Mouse (Mus musculus) lung, embryonic 15.5 days (tissue): ENCODE data around the gene Nf2. TPM values are rescaled to one million over a fixed set of nuclear protein-coding genes. Genes with fewer than 3 reads are reported as not detected.

ENCODE experiments used
- ATAC-seq: fragments of 200-750 bp; cut with Nextera tagmentation; 2 replicates; pipeline ENCODE4 v1.8.0; 2017; ENCODE audit warnings: moderate number of reproducible peaks, borderline replicate concordance; ENCODE audit not compliant: low FRiP score, low TSS enrichment; ENCODE audit errors: extremely low read depth
- H3K27ac ChIP-seq: fragments of 300-500 bp; sonication (generic); 2 replicates; pipeline ENCODE4 v1.5.1; 2015; ENCODE audit warnings: moderate library complexity, mild to moderate bottlenecking, inconsistent platforms
- H3K27me3 ChIP-seq: fragments of 300-500 bp; sonication (generic); 2 replicates; pipeline ENCODE4 v1.6.1; 2015; ENCODE audit warnings: inconsistent platforms
- H3K36me3 ChIP-seq: fragments of 300-500 bp; sonication (generic); 2 replicates; pipeline ENCODE4 v1.6.1; 2015; ENCODE audit warnings: inconsistent platforms
- H3K4me1 ChIP-seq: fragments of 300-500 bp; sonication (generic); 2 replicates; pipeline ENCODE4 v1.6.1; 2015; ENCODE audit warnings: inconsistent platforms
- H3K4me2 ChIP-seq: fragments of 300-500 bp; sonication (generic); 2 replicates; pipeline ENCODE4 v1.6.1; 2015; ENCODE audit warnings: inconsistent platforms, mild to moderate bottlenecking, moderate library complexity
- H3K4me3 ChIP-seq: fragments of 300-500 bp; sonication (generic); 2 replicates; pipeline ENCODE4 v1.5.1; 2015; ENCODE audit warnings: mild to moderate bottlenecking, inconsistent platforms
- H3K9ac ChIP-seq: fragments of 300-500 bp; sonication (generic); 2 replicates; pipeline ENCODE4 v1.6.1; 2015; ENCODE audit warnings: inconsistent platforms
- H3K9me3 ChIP-seq: fragments of 300-500 bp; sonication (generic); 2 replicates; pipeline ENCODE4 v1.6.1; 2016; ENCODE audit warnings: inconsistent platforms
- WGBS: fragments of 180-500 bp; shearing (Covaris S2); methylation state at CpG from one replicate; pipeline ENCODE4 v1.1.7; 2015; 5-methylcytosine and 5-hydroxymethylcytosine counted together
- polyA plus RNA-seq: library from polyadenylated mRNA; unstranded; fragments of >200 nt; fragmentation: Nextera tagmentation; extraction: Ambion mirVana; gene quantifications from 2 replicates; pipeline ENCODE4 v1.2.1, GENCODE M21; 2015

Nf2 gene
- polyA plus RNA-seq: 44.3 and 46.3 TPM in 2 replicates

DNA sequence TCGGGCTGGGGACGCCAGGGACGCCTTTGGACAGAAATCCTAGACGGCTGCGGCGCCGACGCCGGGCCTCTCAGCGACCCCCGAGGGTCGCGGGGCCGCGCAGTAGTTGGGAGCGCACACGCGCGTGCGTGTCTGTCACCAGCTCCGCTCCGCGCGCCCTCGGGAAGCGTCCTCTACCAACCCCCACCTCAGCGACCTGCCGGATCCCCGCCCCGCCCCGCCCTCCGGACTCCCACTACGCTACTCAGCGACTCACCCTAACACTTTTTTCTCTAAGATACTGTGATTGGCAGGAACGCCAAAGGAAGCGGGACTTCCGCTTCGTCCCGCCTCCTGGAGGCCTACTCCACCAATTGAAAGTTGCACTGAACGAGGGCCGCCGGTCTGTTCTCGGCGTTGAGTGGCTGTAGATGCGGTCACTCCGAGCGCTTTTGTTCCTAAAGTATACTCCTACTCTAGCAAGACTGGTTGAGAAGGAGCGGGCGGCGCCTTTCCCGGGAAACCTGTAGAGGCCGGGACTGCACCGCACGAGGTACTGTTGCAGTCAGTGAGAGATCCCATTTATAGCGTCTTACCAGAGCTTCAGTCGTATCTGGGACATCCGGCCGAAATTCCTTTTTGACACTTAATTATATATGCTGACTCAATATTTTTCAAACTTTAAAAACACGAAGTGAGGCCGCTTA is at the start of gene Nf2:
Gene Nf2 (minus strand): TSS at position 279 of the 686 bp plus-strand sequence.
- peak; percentile 99 for ATAC-seq
- H3K4me3 ChIP-seq: peak within 1 kb of the TSS; percentile 100
- H3K9me3 ChIP-seq: no peaks in the 10 kb centered on the region
- peak within 1 kb of the TSS; percentile 80 for H3K27ac ChIP-seq
- peak within 1 kb of the TSS; percentile 96 for H3K9ac ChIP-seq
- peak within 1 kb of the TSS; percentile 72 for H3K4me2 ChIP-seq
- H3K27me3 ChIP-seq: no peaks in the 10 kb centered on the region
- H3K36me3 ChIP-seq: no peaks in the 10 kb centered on the region
- H3K4me1 ChIP-seq: peaks cover 10% of the 10 kb centered on the region; the same call in 1 of the 2 replicates
- under 1% methylated on average over 60 of the region's 60 CpGs for WGBS

DNA sequence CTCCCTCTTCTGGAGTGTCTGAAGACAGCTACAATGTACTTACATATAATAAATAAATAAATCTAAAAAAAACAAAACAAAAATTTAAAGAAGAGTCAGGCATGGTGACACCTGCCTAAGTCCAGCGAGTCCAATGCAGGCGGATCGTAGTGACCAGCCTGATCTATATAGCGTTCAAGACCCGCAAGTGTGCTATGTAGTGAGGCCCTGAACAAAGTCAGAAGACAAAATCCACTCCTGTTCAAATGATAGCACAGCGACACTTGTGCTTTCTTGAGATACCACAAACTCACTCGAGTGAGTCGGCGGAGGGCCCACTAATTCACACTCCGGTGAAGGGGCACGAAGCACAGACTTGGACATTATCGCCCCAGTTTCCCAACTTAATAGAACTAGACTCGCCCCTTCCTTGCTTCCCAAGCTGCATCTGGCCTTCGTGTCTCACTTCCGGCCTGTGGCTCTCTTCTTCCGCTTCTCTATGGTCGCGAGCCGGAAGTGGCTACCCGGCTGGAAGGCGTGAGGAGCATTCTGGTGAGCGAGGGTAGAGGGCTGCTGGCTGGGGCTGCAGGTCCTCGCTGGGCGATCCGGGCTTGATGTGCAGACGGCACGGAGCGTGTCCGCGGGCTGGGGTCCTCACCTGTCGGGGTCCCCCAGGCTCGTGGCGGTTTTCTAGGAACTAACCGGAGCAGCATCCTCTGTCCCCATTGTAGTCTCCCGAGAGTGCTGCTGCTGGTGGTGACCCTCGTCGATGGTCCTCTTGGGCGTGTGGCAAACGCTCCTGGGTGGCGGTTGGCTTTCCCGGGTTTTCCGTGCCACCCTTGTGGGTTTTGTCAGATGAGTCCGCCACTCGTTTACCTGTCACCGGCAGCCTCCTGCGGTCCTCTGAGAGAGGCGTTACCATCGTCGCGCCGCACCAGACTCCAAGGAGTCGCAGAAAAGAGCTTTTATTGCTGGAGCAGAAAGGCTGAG is 45.8 kb upstream of the Nf2 start, which contains the start of gene Thoc5:
Gene Thoc5 (plus strand): TSS at position 473 of the 969 bp plus-strand sequence.
- Histone ChIP-seq H3K27ac (peak within 1 kb of the TSS; percentile 34; the same call in 1 of the 2 replicates), H3K4me3 (peak within 1 kb of the TSS; percentile 77), H3K4me2 (peak within 1 kb of the TSS; percentile 82), H3K27me3 (no peaks in the 10 kb centered on the region), H3K36me3 (no peaks in the 10 kb centered on the region; the same call in 1 of the 2 replicates), H3K9me3 (no peaks in the 10 kb centered on the region), H3K4me1 (peaks cover 9% of the 10 kb centered on the region), H3K9ac (peak within 1 kb of the TSS; percentile 72)
- WGBS: 2% methylated on average over 52 of the region's 52 CpGs
- ATAC-seq: peak; percentile 87; the same call in 1 of the 2 replicates

DNA sequence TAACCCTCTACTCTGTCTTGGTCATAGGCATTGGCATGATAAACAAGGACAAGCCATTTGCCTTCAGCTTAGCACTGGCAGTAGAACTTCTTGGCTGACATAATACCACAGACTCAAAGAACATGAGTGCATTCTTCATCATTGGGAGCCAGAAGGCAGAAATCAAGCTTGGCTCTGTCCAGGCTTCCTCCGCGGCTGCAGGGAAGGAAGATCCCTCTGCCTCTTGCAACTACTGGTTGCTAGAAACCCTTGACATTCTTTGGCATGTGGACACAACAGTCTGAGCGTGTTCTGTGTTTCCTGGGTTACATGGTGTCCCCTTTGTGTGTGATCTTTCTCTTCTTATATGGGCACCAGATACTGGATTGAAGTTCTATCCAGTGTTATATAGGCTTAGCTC is 37.7 kb upstream of the Nf2 start:
- Histone ChIP-seq H3K4me3 (no peak overlapping the region), H3K4me1 (peaks cover 10% of the 10 kb centered on the region; the same call in 1 of the 2 replicates), H3K27ac (no peak overlapping the region), H3K9me3 (no peaks in the 10 kb centered on the region), H3K36me3 (0 out of 2 replicates have a peak, but pooled peaks cover 3% of the 10 kb centered on the region), H3K9ac (no peak overlapping the region), H3K4me2 (no peak overlapping the region), H3K27me3 (no peaks in the 10 kb centered on the region)
- 87% methylated on average over 3 of the region's 3 CpGs for WGBS
- ATAC-seq: no peak

GRCm38 (mm10) chr11:4885385-4885903 is 36.1 kb upstream of the Nf2 start:
- ATAC-seq: no peak
- Histone ChIP-seq H3K9ac (no peak overlapping the region), H3K4me3 (no peak overlapping the region), H3K9me3 (no peaks in the 10 kb centered on the region), H3K36me3 (0 out of 2 replicates have a peak, but pooled peaks cover 3% of the 10 kb centered on the region), H3K27ac (no peak overlapping the region), H3K4me1 (peaks cover 11% of the 10 kb centered on the region; the same call in 1 of the 2 replicates), H3K4me2 (no peak overlapping the region), H3K27me3 (no peaks in the 10 kb centered on the region)
- 62% methylated on average over 2 of the region's 2 CpGs for WGBS

DNA sequence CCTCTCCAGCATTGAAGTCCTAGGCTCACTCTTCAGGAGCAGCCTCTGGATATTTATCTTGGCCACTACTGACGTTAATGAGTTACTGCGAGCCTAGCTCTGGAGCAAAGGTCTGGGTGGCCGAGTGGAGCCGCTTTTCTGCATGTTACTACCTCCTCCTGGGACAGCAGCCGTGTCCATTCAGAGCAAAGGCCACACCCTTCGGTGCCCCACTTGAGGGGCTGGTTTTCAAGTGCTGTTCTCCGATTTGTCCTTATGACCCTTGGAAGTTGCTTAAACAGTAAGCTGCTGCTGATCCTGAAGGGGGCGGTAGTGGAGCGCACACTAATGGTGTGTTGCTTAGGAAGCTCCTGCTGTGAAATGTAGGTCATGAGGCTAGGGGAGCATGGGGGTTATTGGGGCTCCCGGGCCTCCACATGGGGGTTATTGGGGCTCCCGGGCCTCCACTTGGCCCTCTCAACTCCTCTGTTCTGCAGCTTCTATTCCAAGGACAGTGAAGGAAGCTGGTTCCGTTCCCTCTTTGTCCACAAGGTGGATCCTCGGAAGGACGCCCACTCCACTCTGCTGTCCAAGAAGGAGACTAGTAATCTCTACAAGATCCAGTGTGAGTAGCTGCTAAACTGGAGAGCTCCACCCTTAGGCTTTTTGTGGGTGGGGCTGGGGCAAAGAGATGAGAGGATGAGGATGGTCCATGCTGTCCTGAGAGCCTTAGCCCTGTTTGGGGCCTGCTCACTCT is 33.7 kb upstream of the Nf2 start:
- 39% methylated on average over 14 of the region's 14 CpGs for WGBS
- Histone ChIP-seq H3K27ac (no peak overlapping the region), H3K36me3 (no peaks in the 10 kb centered on the region), H3K4me2 (no peak overlapping the region), H3K4me1 (peaks cover 11% of the 10 kb centered on the region; the same call in 1 of the 2 replicates), H3K9me3 (no peaks in the 10 kb centered on the region), H3K27me3 (no peaks in the 10 kb centered on the region), H3K9ac (no peak overlapping the region), H3K4me3 (no peak overlapping the region)
- ATAC-seq: peak; percentile 49; the same call in 1 of the 2 replicates

GRCm38 (mm10) chr11:4881087-4881486 is 31.8 kb upstream of the Nf2 start:
- no peak for ATAC-seq
- Histone ChIP-seq H3K27ac (no peak overlapping the region), H3K4me1 (peaks cover 11% of the 10 kb centered on the region; the same call in 1 of the 2 replicates), H3K4me2 (no peak overlapping the region), H3K27me3 (no peaks in the 10 kb centered on the region), H3K36me3 (no peaks in the 10 kb centered on the region), H3K4me3 (no peak overlapping the region), H3K9ac (no peak overlapping the region), H3K9me3 (no peaks in the 10 kb centered on the region)
- 70% methylated on average over 4 of the region's 4 CpGs for WGBS

GRCm38 (mm10) chr11:4874551-4874950 is 25.2 kb upstream of the Nf2 start:
- H3K27ac ChIP-seq: no peak overlapping the region
- ATAC-seq: peak; percentile 46; the same call in 1 of the 2 replicates
- H3K9me3 ChIP-seq: no peaks in the 10 kb centered on the region
- H3K9ac ChIP-seq: peak overlapping the region; percentile 41
- H3K4me2 ChIP-seq: peak overlapping the region; percentile 86
- 1% methylated on average over 10 of the region's 10 CpGs for WGBS
- H3K36me3 ChIP-seq: no peaks in the 10 kb centered on the region
- H3K4me1 ChIP-seq: peaks cover 7% of the 10 kb centered on the region
- H3K27me3 ChIP-seq: no peaks in the 10 kb centered on the region
- peak overlapping the region; percentile 65 for H3K4me3 ChIP-seq

DNA sequence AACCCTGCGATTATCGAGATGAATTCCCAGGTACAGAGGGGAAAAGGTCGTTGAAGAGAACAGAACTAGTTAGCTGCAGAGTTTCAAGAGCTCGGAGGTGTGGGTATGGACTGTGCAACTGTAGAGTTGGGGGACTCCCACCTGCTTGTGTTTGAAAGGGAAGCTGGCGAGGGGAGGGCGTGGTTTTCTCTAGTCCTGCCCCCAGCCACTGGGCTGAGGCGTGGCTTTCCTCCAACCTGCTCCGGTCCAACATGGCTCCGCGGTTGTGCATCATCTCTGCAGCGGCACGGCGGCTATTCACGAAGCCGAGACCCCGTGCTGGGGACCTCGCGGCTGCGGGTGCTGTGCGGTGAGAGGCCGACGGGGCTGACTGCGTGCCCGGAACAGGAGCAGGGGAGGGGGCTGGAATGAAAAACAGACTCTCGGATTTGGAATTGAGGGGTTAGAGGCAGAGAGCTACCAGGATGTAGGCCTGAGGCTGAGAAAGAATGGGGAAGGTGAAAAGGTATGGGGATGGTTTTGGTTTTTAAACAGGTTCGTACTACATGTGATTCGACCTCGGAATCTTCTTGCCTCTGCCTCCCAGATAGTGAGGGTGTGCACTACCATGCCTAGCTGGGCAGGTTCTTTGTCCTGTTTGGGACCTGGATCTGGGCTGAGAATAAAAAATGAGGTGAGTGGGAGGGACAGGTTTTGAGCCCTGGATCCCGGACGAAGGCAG is 24.6 kb upstream of the Nf2 start, which contains the start of gene Nipsnap1:
Gene Nipsnap1 (plus strand): TSS at position 197 of the 721 bp plus-strand sequence.
- peak within 1 kb of the TSS; percentile 86 for H3K4me2 ChIP-seq
- WGBS: under 1% methylated on average over 30 of the region's 30 CpGs
- no peaks in the 10 kb centered on the region for H3K36me3 ChIP-seq
- H3K4me1 ChIP-seq: peaks cover 7% of the 10 kb centered on the region
- no peaks in the 10 kb centered on the region for H3K27me3 ChIP-seq
- no peaks in the 10 kb centered on the region for H3K9me3 ChIP-seq
- H3K4me3 ChIP-seq: peak within 1 kb of the TSS; percentile 65
- H3K27ac ChIP-seq: no peak within 1 kb of the TSS
- ATAC-seq: peak; percentile 84; the same call in 1 of the 2 replicates
- peak within 1 kb of the TSS; percentile 41 for H3K9ac ChIP-seq

DNA sequence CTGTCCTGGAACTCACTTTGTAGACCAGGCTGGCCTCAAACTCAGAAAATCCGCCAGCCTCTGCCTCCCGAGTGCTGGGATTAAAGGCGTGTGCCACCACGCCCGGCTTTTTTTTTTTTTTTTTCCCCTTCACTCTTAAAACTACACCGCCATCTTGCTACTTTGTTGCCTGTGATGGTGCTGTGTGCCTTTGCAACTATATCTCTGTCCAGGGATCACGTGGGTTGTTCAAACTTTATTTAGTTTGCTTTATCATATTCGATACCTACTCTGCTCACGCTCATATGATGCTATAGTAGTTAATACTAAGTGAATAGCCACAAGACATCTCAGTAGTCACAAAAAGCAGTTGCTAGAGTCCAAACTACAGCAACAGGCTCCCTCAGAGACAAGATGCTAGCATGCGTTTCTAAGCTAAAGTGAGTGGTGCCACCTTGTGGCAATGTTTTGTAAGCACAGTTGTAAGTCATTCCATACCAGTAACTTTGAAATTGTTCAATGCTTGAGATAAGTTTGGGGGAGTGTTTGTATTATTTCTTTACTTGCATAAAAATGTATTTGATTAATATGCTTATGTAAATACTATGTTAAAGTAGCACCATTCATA is 16.4 kb upstream of the Nf2 start:
- no peaks in the 10 kb centered on the region for H3K9me3 ChIP-seq
- H3K36me3 ChIP-seq: no peaks in the 10 kb centered on the region
- no peak overlapping the region for H3K4me3 ChIP-seq
- H3K9ac ChIP-seq: no peak overlapping the region
- no peak overlapping the region for H3K27ac ChIP-seq
- no peaks in the 10 kb centered on the region for H3K4me1 ChIP-seq
- 30% methylated on average over 10 of the region's 10 CpGs for WGBS
- no peak for ATAC-seq
- H3K27me3 ChIP-seq: no peaks in the 10 kb centered on the region
- no peak overlapping the region for H3K4me2 ChIP-seq

GRCm38 (mm10) chr11:4862730-4863129 is 13.4 kb upstream of the Nf2 start:
- H3K27me3 ChIP-seq: no peaks in the 10 kb centered on the region
- no peak for ATAC-seq
- 91% methylated on average over 1 of the region's 1 CpGs for WGBS

More at GRCm38 (mm10) chr11:4862730-4863129, 13.4 kb upstream of the Nf2 start:
- Histone ChIP-seq H3K27ac (no peak overlapping the region), H3K9me3 (no peaks in the 10 kb centered on the region), H3K4me2 (no peak overlapping the region), H3K9ac (no peak overlapping the region), H3K4me1 (no peaks in the 10 kb centered on the region), H3K4me3 (no peak overlapping the region), H3K36me3 (no peaks in the 10 kb centered on the region)
